Comparison of ENCODE assay signal across 8 mouse cellular contexts in the genomic region with DNA sequence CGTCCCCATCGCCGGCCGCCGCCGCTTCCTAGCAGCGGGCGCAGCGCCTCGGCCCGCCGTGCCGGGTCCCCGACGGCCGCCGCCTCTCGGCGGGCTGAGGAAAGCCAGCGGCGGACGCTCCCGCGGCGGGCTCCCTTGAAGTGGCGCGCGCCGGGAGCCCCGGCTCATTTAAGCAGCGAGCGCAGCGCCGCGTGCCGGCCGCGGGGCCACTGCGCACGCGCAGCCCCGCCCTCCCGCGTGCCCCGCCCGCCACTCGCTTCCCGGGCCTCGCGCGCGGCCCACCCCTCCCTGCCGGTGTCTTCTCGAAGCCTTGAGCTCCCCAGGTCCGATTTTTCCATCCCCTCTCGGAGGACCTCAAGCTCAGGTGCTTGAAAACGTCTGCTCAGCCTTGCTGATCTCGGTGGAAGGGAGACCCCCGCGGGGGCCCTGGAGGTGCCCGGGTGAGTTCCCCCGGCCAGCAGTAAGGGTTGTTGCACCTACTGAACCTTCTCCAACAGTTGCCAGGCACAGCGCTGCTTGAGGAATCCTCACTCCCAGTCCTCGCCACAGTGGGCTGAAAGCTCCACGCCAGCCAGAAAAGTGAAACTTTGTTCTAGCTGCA. TPM values are rescaled to one million over a fixed set of nuclear protein-coding genes. Genes with fewer than 3 reads are reported as not detected.
A peak's percentile ranks its signal among the peaks of the same experiment; 100 is the strongest.
DNase-seq lines count a peak whose midpoint lies in the region; ATAC-seq and TF ChIP-seq lines count a peak whose summit lies in the region.

A gene (minus strand): TSS at position 174 of the 601 bp plus-strand sequence.

- peaks cover 11% of the 10 kb centered on the region; the same call in 1 of the 2 replicates for H3K9me3 ChIP-seq in E14TG2a.4 (ENCODE audit: low read length)
- no peaks in the 10 kb centered on the region for H3K9me3 ChIP-seq in forebrain, embryonic 16.5 days (ENCODE audit: control insufficient read depth, low read length)
- H3K9me3 ChIP-seq in lung, embryonic 15.5 days = no peaks in the 10 kb centered on the region

- DNase-seq in cerebellum, adult 18-20 months = peak; percentile 75 to 92
- peak; percentile 10 for DNase-seq in layer of hippocampus, adult 9-10 months (ENCODE audit: low spot score)
- DNase-seq in ovary, adult 18-20 months (ENCODE audit: low spot score) = peak; percentile 62
- DNase-seq in thymus, adult 2 months = peak; percentile 80

- peak within 1 kb of the TSS; percentile 99 for H3K27ac ChIP-seq in forebrain, embryonic 16.5 days (ENCODE audit: low read length)
- peak within 1 kb of the TSS; percentile 64 for H3K27ac ChIP-seq in lung, embryonic 15.5 days
- H3K27ac ChIP-seq in thymus, adult 2 months (ENCODE audit: control insufficient read depth, insufficient read depth, low read length) = no peak within 1 kb of the TSS

- H3K27me3 ChIP-seq in E14TG2a.4 (ENCODE audit: insufficient read depth, low read length) = peaks cover 42% of the 10 kb centered on the region
- H3K27me3 ChIP-seq in forebrain, embryonic 16.5 days (replicated peaks; ENCODE audit: control insufficient read depth, insufficient read depth, low read length) = peaks cover 4% of the 10 kb centered on the region; the same call in 1 of the 2 replicates
- peaks cover 13% of the 10 kb centered on the region for H3K27me3 ChIP-seq in lung, embryonic 15.5 days
- H3K27me3 ChIP-seq in thymus, adult 2 months (ENCODE audit: control insufficient read depth, insufficient read depth, low read length) = no peaks in the 10 kb centered on the region

- WGBS in forebrain, embryonic 16.5 days = 3% methylated on average over 65 of the region's 65 CpGs
- WGBS in lung, embryonic 15.5 days = 5% methylated on average over 48 of the region's 65 CpGs
- WGBS in thymus, adult 2 months = under 1% methylated on average over 65 of the region's 65 CpGs

- no peaks in the 10 kb centered on the region for H3K36me3 ChIP-seq in E14TG2a.4 (ENCODE audit: insufficient read depth, low read length)
- no peaks in the 10 kb centered on the region for H3K36me3 ChIP-seq in forebrain, embryonic 16.5 days (ENCODE audit: control insufficient read depth, insufficient read depth)
- no peaks in the 10 kb centered on the region for H3K36me3 ChIP-seq in lung, embryonic 15.5 days
- H3K36me3 ChIP-seq in thymus, adult 2 months (ENCODE audit: control insufficient read depth, insufficient read depth, low read length) = no peaks in the 10 kb centered on the region

- peak; percentile 46; the same call in 1 of the 2 replicates for TF ChIP-seq POLR2A in thymus, adult 2 months (IDR thresholded peaks at IDR 0.05; ENCODE audit: control insufficient read depth, extremely low read depth, insufficient read depth, low read length, poor library complexity)

- H3K4me1 ChIP-seq in E14TG2a.4 (replicated peaks; ENCODE audit: low read depth, low read length) = peaks cover 5% of the 10 kb centered on the region
- peaks cover 9% of the 10 kb centered on the region for H3K4me1 ChIP-seq in forebrain, embryonic 16.5 days (replicated peaks; ENCODE audit: control insufficient read depth, insufficient read depth, low read length)
- H3K4me1 ChIP-seq in lung, embryonic 15.5 days = peaks cover 5% of the 10 kb centered on the region; the same call in 1 of the 2 replicates
- peaks cover 8% of the 10 kb centered on the region for H3K4me1 ChIP-seq in thymus, adult 2 months (replicated peaks; ENCODE audit: control insufficient read depth, insufficient read depth, low read length)

- peak within 1 kb of the TSS; percentile 93 for H3K9ac ChIP-seq in forebrain, embryonic 16.5 days (replicated peaks; ENCODE audit: low read depth, low read length)
- peak within 1 kb of the TSS; percentile 46 for H3K9ac ChIP-seq in lung, embryonic 15.5 days

- TF ChIP-seq CTCF in E14TG2a.4 (conservative IDR thresholded peaks at IDR 0.05; ENCODE audit: low read length) = no peak
- 0 out of 2 replicates have a peak, but pooled peaks have one; percentile 5 for TF ChIP-seq CTCF in thymus, adult 2 months (IDR thresholded peaks at IDR 0.05; ENCODE audit: borderline replicate concordance, control insufficient read depth, extremely low read depth, insufficient read depth, low read length, poor library complexity)

- H3K4me3 ChIP-seq in E14TG2a.4 (replicated peaks; ENCODE audit: low read length) = peak within 1 kb of the TSS; percentile 81
- H3K4me3 ChIP-seq in forebrain, embryonic 16.5 days (replicated peaks; ENCODE audit: low read length) = peak within 1 kb of the TSS; percentile 86
- H3K4me3 ChIP-seq in lung, embryonic 15.5 days = peak within 1 kb of the TSS; percentile 52
- H3K4me3 ChIP-seq in thymus, adult 2 months (ENCODE audit: control insufficient read depth, insufficient read depth, low read length) = peak within 1 kb of the TSS; percentile 67

- H3K4me2 ChIP-seq in forebrain, embryonic 16.5 days (ENCODE audit: low read length) = peak within 1 kb of the TSS; percentile 69
- peak within 1 kb of the TSS; percentile 96 for H3K4me2 ChIP-seq in lung, embryonic 15.5 days

- ATAC-seq in forebrain, embryonic 16.5 days = peak; percentile 92
- ATAC-seq in hematopoietic stem cell, adult 5-6 weeks (replicated peaks in 1 of 2; ENCODE audit: insufficient read depth in 1 of 2, low FRiP score in 2 of 2, low TSS enrichment in 1 of 2, low read depth in 1 of 2, poor library complexity in 2 of 2, severe bottlenecking in 2 of 2) = peak; percentile 33 to 43; a peak in 3 of 4 replicates
- peak; percentile 92 for ATAC-seq in lung, embryonic 15.5 days (ENCODE audit: borderline replicate concordance, extremely low read depth, low FRiP score, low TSS enrichment)

RNA-seq across cellular contexts. Expression of the gene that starts here (rescaled TPM):
- polyA plus RNA-seq in forebrain, embryonic 16.5 days (2015; fragmentation: Nextera tagmentation; extraction: Ambion mirVana) = 77.2 and 87.7 TPM in 2 replicates
- total RNA-seq in hematopoietic stem cell, adult 5-6 weeks (2017) = 9.4 and 11.9 TPM in 2 replicates
- polyA plus RNA-seq in lung, embryonic 15.5 days (2015; fragmentation: Nextera tagmentation; extraction: Ambion mirVana) = 6.3 and 6.6 TPM in 2 replicates
- polyA plus RNA-seq in thymus, adult 2 months (2012; rRNA removed) = 3.1 and 3.6 TPM in 2 replicates

Comparison
In these comparisons a context has a peak if more than half of its experiments do, and no peak if none do; other contexts are left out.
1. RNA of the gene that starts here (polyA plus RNA-seq): 77.2 to 87.7 TPM in forebrain, embryonic 16.5 days; 6.3 to 6.6 TPM in lung, embryonic 15.5 days and 3.1 to 3.6 TPM in thymus, adult 2 months; every median in the first group is over 10 times any median in the second.
2. DNase-seq: peak in every context shown above with its lines; median percentile 84 in cerebellum, adult 18-20 months; 80 in thymus, adult 2 months; 62 in ovary, adult 18-20 months; 10 in layer of hippocampus, adult 9-10 months.
3. ATAC-seq: peak in every context shown above with its lines; median percentile 92 in forebrain, embryonic 16.5 days; 92 in lung, embryonic 15.5 days; 38 in hematopoietic stem cell, adult 5-6 weeks.
4. Peak in every context shown above with its lines, with median percentiles within 50 percentile points of each other: H3K4me3 ChIP-seq.